Mouse (Mus musculus): ENCODE data around the gene Galnt11.
"Not testable (repeated sequence)": the region's sequence is repeated elsewhere in the genome, so short reads cannot be mapped to it uniquely, and the experiment has no call there.

Galnt11 gene
- long read RNA-seq, experiment 1, transcript Galnt11-201 (12 exons, 2,552 nt): major isoform, 18 of 27 reads
- long read RNA-seq, experiment 1, partial matches to known transcripts: 4 of 27 reads
- long read RNA-seq, experiment 1, other reads (novel, unspliced or antisense): 3 of 27 reads
- long read RNA-seq, experiment 2, transcript Galnt11-201 (12 exons, 2,552 nt): major isoform, 31 of 44 reads
- long read RNA-seq, experiment 2, partial matches to known transcripts: 4 of 44 reads
- long read RNA-seq, experiment 2, other reads (novel, unspliced or antisense): 9 of 44 reads

GRCm38 (mm10) chr5:25221604-25222003 lies at the start of gene Galnt11:
Gene Galnt11 (plus strand): TSS chr5:25221904.
- intact Hi-C loops (cut with DNase I): no loop called here

DNA sequence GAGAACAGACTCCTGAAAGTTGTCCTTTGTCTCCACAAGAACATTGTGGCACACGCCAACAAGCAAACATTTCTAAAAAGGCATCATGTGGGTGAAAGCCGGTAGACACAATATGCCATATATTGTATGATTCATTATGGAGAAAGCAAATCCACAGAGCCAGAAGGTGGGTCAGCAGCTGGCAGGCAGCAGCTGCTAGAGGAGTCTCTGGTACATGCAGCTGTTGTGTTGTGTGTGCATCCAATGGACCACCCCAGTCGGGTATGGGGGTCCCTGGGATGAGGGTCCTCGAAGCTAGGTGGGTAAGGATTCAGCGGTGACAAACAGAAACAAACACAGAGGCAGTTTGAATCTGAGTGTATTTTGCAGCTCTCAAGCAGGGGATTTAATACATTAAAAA lies 43.8 kb upstream of the Galnt11 start:
- intact Hi-C loops (cut with DNase I): not testable (repeated sequence)

DNA sequence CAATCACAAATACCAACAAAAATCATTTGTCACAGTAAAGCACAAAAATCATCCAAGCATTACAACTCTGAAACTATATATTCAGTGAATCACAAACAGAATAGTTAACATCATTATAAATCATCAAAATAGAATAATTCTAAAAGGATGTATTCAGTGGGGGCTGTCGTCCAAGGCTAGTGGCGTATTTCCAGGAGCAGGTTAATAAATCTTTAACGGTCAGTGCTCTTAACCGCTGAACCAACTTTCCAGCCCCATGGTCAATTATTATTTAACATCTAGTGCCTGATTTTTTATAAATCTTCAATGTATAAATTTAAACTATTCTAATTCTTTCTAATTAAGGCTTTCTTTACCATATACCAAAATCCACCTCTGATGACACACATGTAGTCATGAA lies 43.2 kb upstream of the Galnt11 start:
- intact Hi-C loops (cut with DNase I): not testable (repeated sequence)

GRCm38 (mm10) chr5:25179284-25179683 lies 42.4 kb upstream of the Galnt11 start:
- intact Hi-C loops (cut with DNase I): no loop called here

DNA sequence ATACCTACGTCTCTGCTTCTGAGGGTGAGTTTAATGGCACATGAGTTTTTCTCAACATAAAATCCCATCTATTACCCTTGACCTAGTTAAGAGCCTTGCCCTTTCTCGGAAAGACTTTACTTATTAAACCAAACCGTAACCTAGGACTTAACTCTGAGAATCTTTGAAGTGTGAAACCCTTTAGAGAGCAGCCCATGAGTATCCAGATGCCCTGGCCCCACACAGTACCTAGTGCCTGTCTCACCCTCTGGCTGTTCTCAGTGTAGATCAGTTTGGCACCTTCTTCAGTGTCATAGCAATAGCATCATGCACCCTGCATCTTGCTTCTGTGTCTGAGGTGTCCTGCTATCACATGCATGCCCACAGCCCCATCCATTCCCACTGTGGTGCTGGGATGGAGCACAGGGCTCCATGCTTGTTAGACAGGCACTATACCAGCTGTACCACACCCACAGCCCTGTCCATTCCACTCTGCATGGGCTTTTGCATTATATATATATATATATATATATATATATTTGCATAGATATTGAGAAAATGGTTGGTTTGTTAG lies 41.7 kb upstream of the Galnt11 start:
- intact Hi-C loops (cut with DNase I): no loop called here

- intact Hi-C loops (cut with DNase I): no loop called here
Measured at GRCm38 (mm10) chr5:25181004-25181531, 40.6 kb upstream of the Galnt11 start, which contains the start of gene Galntl5. Gene Galntl5 (plus strand): TSS chr5:25181460.

DNA sequence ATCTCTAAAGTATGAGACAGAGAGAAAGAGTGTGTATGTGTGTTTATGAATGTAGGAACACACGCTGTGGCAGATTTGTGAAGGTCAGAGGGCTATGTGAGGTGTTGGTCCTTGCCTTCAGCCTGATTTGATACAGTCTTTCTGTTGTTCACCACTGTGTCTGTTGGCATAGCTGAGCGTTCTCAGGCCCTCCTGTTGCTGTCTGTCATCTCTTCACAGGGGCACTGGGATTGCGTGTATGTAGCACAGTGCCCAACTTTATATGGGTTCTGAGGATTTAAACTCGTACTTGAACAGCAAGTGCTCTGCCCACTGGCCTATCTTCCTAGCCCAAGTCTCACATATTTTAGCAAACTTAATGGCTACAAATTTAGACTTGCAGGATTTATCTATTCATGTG lies 38.1 kb upstream of the Galnt11 start:
- intact Hi-C loops (cut with DNase I): no loop called here

DNA sequence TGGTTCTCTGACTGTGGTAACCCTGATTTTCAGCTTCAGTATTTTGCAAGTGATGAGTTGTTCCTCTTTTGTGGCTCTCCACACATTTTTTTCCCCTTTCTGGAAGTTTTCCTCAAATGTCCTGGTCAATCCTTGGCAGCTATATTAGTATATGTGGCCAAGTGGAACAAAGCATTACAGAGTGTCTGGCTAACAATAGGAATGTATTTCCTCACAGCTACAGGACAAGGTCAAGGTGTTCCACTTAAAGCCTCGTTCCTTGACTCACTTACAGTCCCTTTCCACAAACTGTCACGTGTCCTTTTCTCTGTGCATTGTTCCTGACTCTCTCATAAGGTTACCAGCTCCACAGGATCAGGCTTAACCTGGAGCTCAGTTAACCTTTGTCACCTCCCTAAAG lies 37.1 kb upstream of the Galnt11 start:
- intact Hi-C loops (cut with DNase I): no loop called here

GRCm38 (mm10) chr5:25187727-25188126 lies 34.0 kb upstream of the Galnt11 start:
- intact Hi-C loops (cut with DNase I): no loop called here

DNA sequence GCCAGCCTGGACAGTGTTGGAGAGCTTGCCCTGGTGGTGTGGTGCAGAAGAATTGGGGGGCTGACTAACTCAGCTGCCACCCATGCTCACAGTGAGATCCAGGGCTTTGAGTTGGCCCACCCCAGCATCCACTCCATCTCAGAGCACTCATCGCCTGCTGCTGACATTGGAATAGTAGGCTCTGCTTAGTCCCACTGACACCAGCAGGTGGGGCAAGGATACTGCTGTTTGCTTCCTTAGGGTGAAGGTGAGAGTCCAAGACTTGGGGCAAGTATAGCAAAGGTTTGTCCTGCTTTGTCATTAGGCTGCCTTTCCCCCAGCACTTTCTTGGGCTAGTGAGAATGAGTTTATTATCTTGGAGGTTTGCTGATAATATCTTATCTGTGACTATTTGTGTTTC lies 32.9 kb upstream of the Galnt11 start:
- intact Hi-C loops (cut with DNase I): no loop called here

GRCm38 (mm10) chr5:25190521-25190920 lies 31.2 kb upstream of the Galnt11 start:
- intact Hi-C loops (cut with DNase I): no loop called here

DNA sequence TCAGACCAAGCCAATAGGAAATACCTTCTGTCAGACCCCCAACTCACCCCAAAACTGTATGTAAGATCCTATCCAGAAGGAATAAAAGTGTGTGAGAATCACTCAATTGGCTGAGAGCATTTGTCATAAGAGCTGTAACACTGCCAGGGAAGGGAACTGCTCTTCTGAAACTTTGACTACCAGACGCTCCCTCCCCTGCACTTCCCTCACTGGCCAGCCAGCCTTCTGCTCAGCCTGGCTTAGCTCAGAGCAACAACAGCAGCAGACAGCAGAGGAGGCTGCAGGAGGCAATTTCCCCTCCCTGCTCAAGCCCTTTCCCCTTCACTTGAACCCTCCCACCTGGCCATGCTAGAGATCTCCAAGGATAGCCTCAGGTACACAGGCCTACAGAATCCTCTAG lies 9.8 kb upstream of the Galnt11 start:
- intact Hi-C loops (cut with DNase I): no loop called here

DNA sequence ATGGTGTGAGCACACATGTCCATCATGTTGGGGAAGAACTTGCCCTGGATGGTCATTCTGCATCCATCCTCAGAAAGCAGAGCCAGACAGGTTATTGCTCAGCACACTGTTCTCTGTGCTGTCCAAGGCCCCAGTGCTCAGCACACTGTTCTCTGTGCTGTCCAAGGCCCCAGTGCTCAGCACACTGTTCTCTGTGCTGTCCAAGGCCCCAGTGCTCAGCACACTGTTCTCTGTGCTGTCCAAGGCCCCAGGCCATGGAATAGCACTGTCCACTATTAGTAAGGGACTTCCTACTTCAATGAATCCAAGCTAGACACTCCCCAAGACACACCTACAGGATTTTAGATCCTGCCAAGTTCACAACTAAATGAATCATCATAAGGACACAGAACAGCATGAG lies 8.5 kb upstream of the Galnt11 start:
- intact Hi-C loops (cut with DNase I): not testable (repeated sequence)

- intact Hi-C loops (cut with DNase I): no loop called here
Measured at GRCm38 (mm10) chr5:25215006-25215405, 6.7 kb upstream of the Galnt11 start.

DNA sequence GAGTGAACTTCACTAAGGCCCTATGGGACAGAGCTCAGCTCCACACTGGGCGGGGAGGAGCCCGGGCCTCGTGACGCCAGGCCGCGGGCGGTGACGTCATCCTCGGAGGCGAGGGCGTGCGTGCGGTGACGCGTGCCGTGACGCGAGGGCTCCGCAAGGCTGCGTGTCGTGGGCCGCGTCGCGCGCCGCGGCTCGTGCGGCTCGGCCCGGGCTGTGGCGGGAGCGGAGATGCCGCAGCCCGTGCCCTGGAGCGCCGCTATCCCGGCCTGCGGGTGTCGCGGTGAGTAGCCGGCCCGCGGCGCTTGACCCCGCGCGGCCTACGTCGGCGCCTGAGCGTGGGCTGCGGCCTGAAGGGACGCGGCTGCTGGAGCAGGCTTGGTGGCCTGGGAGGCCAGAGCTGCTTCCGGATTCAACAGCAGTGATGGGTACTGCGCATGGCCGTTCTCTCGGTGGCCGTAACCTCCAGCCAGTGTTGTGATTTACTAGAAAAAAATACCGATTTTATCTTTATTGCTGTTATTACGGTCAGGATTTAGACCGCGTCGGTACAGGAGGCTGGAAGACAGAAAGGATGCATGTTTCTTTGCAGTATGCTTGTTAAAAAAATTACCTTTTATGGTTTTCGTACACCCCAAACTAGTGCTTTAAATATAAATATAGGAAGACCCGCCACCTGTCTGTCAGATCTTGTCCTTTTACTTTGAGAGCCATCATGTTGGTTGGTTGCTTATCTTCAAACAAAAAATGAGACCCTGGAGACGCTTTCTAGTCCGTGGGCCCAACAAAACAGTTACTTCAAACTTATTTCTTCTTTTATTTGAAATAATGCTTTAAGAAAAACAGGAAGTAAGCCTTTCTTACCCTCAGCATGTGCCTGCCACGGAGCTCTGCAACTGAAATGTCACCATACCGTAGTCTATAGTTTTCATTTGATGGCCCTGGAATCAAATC lies 1.3 kb downstream of the Galnt11 start, which contains the start of gene E130116L18Rik:
E130116L18Rik (minus strand) TSS at position 402 of the 951 bp plus-strand sequence.
- intact Hi-C loops (cut with DNase I): no loop called here

DNA sequence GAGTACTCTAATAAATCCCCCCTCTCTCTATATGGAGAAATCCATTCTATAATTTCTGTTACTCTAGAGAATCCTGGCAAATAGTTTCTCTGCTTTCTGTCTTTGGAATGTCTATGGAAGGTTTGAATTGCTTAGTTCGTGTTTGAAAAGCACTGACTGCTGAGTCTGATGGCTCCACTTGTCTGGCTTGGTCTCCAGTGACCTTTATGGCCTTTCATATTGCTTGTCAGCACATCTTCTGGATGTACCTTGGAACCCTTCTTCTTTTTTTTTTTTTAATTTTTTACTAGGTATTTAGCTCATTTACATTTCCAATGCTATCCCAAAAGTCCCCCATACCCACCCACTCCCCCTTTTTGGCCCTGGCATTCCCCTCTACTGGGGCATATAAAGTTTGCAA lies 2.7 kb downstream of the Galnt11 start:
- intact Hi-C loops (cut with DNase I): not testable (repeated sequence)

GRCm38 (mm10) chr5:25243101-25243500 lies 21.4 kb downstream of the Galnt11 start:
- intact Hi-C loops (cut with DNase I): no loop called here

DNA sequence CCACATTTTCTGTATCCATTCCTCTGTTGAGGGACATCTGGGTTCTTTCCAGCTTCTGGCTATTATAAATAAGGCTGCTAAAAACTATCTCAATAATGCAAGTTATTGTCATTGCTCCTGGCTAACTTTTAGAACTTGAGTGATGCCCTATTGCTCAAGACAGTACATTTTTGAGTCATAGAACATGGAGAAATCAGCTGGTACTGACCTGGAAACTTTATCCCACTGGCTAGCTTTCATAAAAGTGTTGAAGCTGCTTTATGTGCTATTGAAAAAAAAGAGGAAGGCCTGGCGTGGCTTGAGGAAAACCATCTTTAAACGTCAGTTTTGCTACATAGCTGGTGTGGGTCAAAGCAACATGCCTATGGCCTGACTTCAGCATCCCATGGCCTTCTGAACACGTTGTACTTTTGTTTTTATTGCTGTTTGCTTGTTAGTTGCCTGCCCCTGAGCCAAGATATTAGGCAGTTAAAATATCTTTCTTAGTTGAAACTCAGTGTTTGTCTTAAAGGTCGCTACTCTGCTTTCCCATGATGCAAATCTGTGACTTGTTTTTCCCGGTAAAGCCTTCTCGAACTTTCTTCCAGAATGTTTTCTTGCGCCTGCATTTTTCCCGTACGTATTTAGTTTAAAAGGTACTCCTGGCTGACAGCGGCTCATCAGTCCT lies 24.2 kb downstream of the Galnt11 start:
- intact Hi-C loops (cut with DNase I): no loop called here

DNA sequence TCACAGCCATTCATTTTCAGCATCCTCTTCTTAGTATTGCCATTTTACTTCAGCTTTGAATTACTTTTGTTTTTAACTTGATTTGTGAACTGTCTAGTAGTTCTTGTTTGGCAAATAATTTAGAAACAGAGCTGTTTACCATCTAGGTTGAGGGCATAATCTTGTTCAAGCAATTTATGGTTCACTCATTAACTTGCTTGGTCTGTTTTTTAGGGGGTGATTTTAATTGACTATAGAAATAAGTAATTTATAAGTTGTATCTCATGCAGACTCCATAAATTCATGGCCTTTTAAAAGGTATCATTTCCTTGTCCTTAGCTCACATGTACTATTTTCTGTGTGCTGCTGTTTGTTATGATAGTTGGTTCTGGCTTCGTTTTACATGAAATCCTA lies 24.8 kb downstream of the Galnt11 start:
- intact Hi-C loops (cut with DNase I): no loop called here

GRCm38 (mm10) chr5:25247036-25247435 lies 25.3 kb downstream of the Galnt11 start:
- intact Hi-C loops (cut with DNase I): no loop called here

DNA sequence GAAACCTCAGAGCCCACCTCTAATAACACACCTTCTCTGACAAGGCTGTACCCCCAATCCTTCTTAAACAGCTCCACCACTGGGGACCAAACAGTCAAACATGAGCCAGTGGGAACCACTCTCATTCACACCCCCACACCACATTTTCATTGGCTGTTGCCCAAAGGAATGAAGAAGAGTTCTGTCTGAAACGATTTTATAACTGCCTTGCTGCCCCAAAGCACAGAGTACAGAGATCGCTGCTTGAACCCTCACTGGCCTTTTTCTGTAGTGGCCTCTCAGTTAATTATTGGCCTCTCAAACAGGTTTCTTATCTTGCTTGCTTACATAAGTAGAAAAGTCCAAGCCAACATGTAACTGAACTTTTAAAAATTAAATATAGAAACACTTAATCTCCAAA lies 30.7 kb downstream of the Galnt11 start:
- intact Hi-C loops (cut with DNase I): no loop called here
